Mouse (Mus musculus) CD4-positive, CD25-positive, alpha-beta regulatory T cell, adult 2 months (primary cell): ENCODE results near the gene Vdac1.

Source experiments
- DNase-seq: peaks from one replicate; pipeline ENCODE4 v3.0.0-alpha.2; 2012; ENCODE audit warnings: low read depth, low spot score

Vdac1 gene

GRCm38 (mm10) chr11:52360471-52361277 lies at the start of gene Vdac1:
TSS of gene Vdac1 (plus strand) at chr11:52360860.
- peak; percentile 92 for DNase-seq

- peak; percentile 90 for DNase-seq
Measured at GRCm38 (mm10) chr11:52314102-52314793, 46.4 kb upstream of the Vdac1 start.

- peak; percentile 80 for DNase-seq
Measured at GRCm38 (mm10) chr11:52318445-52318844, 42.2 kb upstream of the Vdac1 start.

- no peak for DNase-seq
Measured at GRCm38 (mm10) chr11:52319664-52320063, 41.0 kb upstream of the Vdac1 start.

GRCm38 (mm10) chr11:52320529-52320928 lies 40.1 kb upstream of the Vdac1 start:
- no peak for DNase-seq

- no peak for DNase-seq
Measured at GRCm38 (mm10) chr11:52321540-52321939, 39.1 kb upstream of the Vdac1 start.

- DNase-seq = no peak
Measured at GRCm38 (mm10) chr11:52324442-52325367, 36.0 kb upstream of the Vdac1 start.

- no peak for DNase-seq
Measured at GRCm38 (mm10) chr11:52327313-52327712, 33.3 kb upstream of the Vdac1 start.

- DNase-seq = no peak
Measured at GRCm38 (mm10) chr11:52332421-52333118, 28.1 kb upstream of the Vdac1 start.

GRCm38 (mm10) chr11:52333616-52334015 lies 27.0 kb upstream of the Vdac1 start:
- no peak for DNase-seq

- peak; percentile 53 for DNase-seq
Measured at GRCm38 (mm10) chr11:52335263-52335662, 25.4 kb upstream of the Vdac1 start.

GRCm38 (mm10) chr11:52335924-52336323 lies 24.7 kb upstream of the Vdac1 start:
- peak; percentile 58 for DNase-seq

- peak; percentile 71 for DNase-seq
Measured at GRCm38 (mm10) chr11:52337651-52338295, 22.9 kb upstream of the Vdac1 start.

- no peak for DNase-seq
Measured at GRCm38 (mm10) chr11:52338351-52338750, 22.3 kb upstream of the Vdac1 start.

GRCm38 (mm10) chr11:52339098-52339497 lies 21.6 kb upstream of the Vdac1 start:
- DNase-seq = no peak

- peak; percentile 42 for DNase-seq
Measured at GRCm38 (mm10) chr11:52339512-52339911, 21.1 kb upstream of the Vdac1 start.

GRCm38 (mm10) chr11:52340123-52340864 lies 20.4 kb upstream of the Vdac1 start:
- DNase-seq = no peak

GRCm38 (mm10) chr11:52341001-52341400 lies 19.7 kb upstream of the Vdac1 start:
- DNase-seq = peak; percentile 76

- peak; percentile 31 for DNase-seq
Measured at GRCm38 (mm10) chr11:52341476-52341875, 19.2 kb upstream of the Vdac1 start.

GRCm38 (mm10) chr11:52342296-52342695 lies 18.4 kb upstream of the Vdac1 start:
- DNase-seq = peak; percentile 69
